Mouse (Mus musculus) liver, embryonic 14.5 days (tissue): Measurements from ENCODE around the gene Aqp2. TPM values are rescaled to one million over a fixed set of nuclear protein-coding genes. Genes with fewer than 3 reads are reported as not detected.

Experiments
- ATAC-seq: fragments of 200-750 bp; cut with Nextera tagmentation; 2 replicates; pipeline ENCODE4 v1.8.0; 2017; ENCODE audit warnings: moderate number of reproducible peaks, mild to moderate bottlenecking, moderate library complexity; ENCODE audit not compliant: insufficient read depth
- DNase-seq, 3 experiments: peaks; one replicate each; pipeline ENCODE4 v3.0.0-alpha.2; 2012 to 2013; ENCODE audit warnings: low read depth in 3 of 3, low spot score in 3 of 3
- H3K27ac ChIP-seq: fragments of 300-500 bp; sonication (generic); 2 replicates; pipeline ENCODE4 v1.5.1; 2014; ENCODE audit warnings: moderate library complexity, mild to moderate bottlenecking, control low read depth, inconsistent platforms
- H3K27me3 ChIP-seq: fragments of 300-500 bp; sonication (generic); 2 replicates; pipeline ENCODE4 v1.6.1; 2014; ENCODE audit warnings: mild to moderate bottlenecking, low read length, moderate library complexity; ENCODE audit not compliant: control insufficient read depth, insufficient read depth
- H3K36me3 ChIP-seq: fragments of 300-500 bp; sonication (generic); replicated peaks from 2 replicates; pipeline ENCODE4 v1.6.1; 2014; ENCODE audit warnings: low read depth; ENCODE audit not compliant: control insufficient read depth, insufficient read depth
- H3K4me1 ChIP-seq, 2 experiments: fragments of 200-500 bp in 1 of 2; fragments of 300-500 bp in 1 of 2; sonication (generic) in 1 of 2; replicated peaks; 2 replicates each; pipeline ENCODE4 v1.6.1; 2012 to 2014; ENCODE audit warnings: antibody characterized with exemption in 1 of 2, inconsistent platforms in 1 of 2, low read length in 1 of 2; ENCODE audit not compliant: control insufficient read depth in 2 of 2, insufficient read depth in 2 of 2
- H3K4me2 ChIP-seq: fragments of 300-500 bp; sonication (generic); 2 replicates; pipeline ENCODE4 v1.6.1; 2014; ENCODE audit warnings: low read depth, mild to moderate bottlenecking, control low read depth, moderate library complexity
- H3K4me3 ChIP-seq, 2 experiments: fragments of 200-500 bp in 1 of 2; fragments of 300-500 bp in 1 of 2; sonication (generic) in 1 of 2; 2 replicates each; pipeline ENCODE4 v1.5.1; 2012 to 2014; ENCODE audit warnings: low read depth in 2 of 2, low read length in 2 of 2, mild to moderate bottlenecking in 2 of 2, control low read depth in 1 of 2, inconsistent platforms in 1 of 2, moderate library complexity in 1 of 2; ENCODE audit not compliant: insufficient read depth in 1 of 2
- H3K9ac ChIP-seq: fragments of 300-500 bp; sonication (generic); replicated peaks from 2 replicates; pipeline ENCODE4 v1.6.1; 2014; ENCODE audit warnings: mild to moderate bottlenecking, control low read depth, moderate library complexity
- H3K9me3 ChIP-seq: fragments of 300-500 bp; sonication (generic); 2 replicates; pipeline ENCODE4 v1.6.1; 2016; ENCODE audit warnings: low read length, mixed read lengths; ENCODE audit not compliant: control insufficient read depth
- CTCF ChIP-seq: IDR thresholded peaks from 2 replicates; pipeline ENCODE4 v1.5.1; 2016; ENCODE audit warnings: antibody characterized with exemption, low read depth, control low read depth
- EP300 ChIP-seq: IDR thresholded peaks from 2 replicates; pipeline ENCODE4 v1.6.1; 2016; ENCODE audit warnings: antibody characterized with exemption, low read depth
- polyA plus RNA-seq, 2 experiments: library from polyadenylated mRNA; depleted of rRNA in 1 of 2; stranded (reverse) in 1 of 2; unstranded in 1 of 2; fragments of >200 nt; fragmentation: Nextera tagmentation in 1 of 2; extraction: Ambion mirVana in 1 of 2; gene quantifications; 2 replicates each; pipeline versions ENCODE4 v1.2.1 to v1.2.3; 2012 to 2014

The Aqp2 gene
- polyA plus RNA-seq, 2 experiments: not detected

DNA sequence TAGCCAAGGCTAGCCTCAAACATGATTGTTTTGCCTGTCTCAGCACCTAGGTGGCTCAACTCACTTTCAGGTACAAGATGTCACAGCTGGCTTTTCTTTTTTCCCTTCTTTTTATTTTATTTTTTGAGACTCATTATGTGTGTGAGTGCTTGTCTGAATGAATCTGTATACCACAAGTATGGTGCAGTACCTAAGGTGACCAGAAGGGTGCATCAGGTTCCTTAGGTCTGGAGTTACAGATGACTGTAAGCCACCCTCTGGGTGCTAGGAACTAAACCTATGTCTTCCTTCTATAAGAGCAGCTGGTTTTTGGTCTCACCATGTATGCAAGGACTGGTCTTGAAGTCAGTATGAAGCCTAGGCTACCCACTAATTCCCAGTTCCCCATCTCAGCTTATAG, 52.8 kb downstream of the Aqp2 start:
- DNase-seq (no peak), ATAC-seq (no peak)
- Histone ChIP-seq H3K9ac (no peak overlapping the region), H3K4me2 (no peak overlapping the region), H3K9me3 (no peaks in the 10 kb centered on the region), H3K27me3 (no peaks in the 10 kb centered on the region), H3K4me1 (no peaks in the 10 kb centered on the region), H3K36me3 (peaks cover 99% of the 10 kb centered on the region), H3K4me3 (no peak overlapping the region), H3K27ac (no peak overlapping the region)
- TF ChIP-seq EP300 (no peak), CTCF (peak; percentile 58)

Other genes with a start within 250 kb of the Aqp2 start
- gene Fmnl3, start 208.6 kb upstream of the Aqp2 start, polyA plus RNA-seq (2012; rRNA removed): 3.2 and 3.7 TPM in 2 replicates
- gene Fmnl3, start 208.6 kb upstream of the Aqp2 start, polyA plus RNA-seq (2014; fragmentation: Nextera tagmentation; extraction: Ambion mirVana): 1.4 and 1.5 TPM in 2 replicates
- gene Tmbim6, start 186.2 kb upstream of the Aqp2 start, polyA plus RNA-seq (2012; rRNA removed): 88.2 and 99.7 TPM in 2 replicates
- gene Tmbim6, start 186.2 kb upstream of the Aqp2 start, polyA plus RNA-seq (2014; fragmentation: Nextera tagmentation; extraction: Ambion mirVana): 187 and 202 TPM in 2 replicates
- gene Nckap5l, start 121.3 kb upstream of the Aqp2 start, polyA plus RNA-seq (2012; rRNA removed): 0.70 and 1.2 TPM in 2 replicates
- gene Nckap5l, start 121.3 kb upstream of the Aqp2 start, polyA plus RNA-seq (2014; fragmentation: Nextera tagmentation; extraction: Ambion mirVana): 0.85 and 1.4 TPM in 2 replicates
- gene Bcdin3d, start 104.3 kb upstream of the Aqp2 start, polyA plus RNA-seq (2012; rRNA removed): 3.0 and 3.3 TPM in 2 replicates
- 5.0 TPM in 2 replicates for gene Bcdin3d, start 104.3 kb upstream of the Aqp2 start, polyA plus RNA-seq (2014; fragmentation: Nextera tagmentation; extraction: Ambion mirVana)
- gene Faim2, start 50.9 kb upstream of the Aqp2 start, polyA plus RNA-seq (2012; rRNA removed): 0.02 TPM in 1 of 2 replicates, not detected in the other
- gene Faim2, start 50.9 kb upstream of the Aqp2 start, polyA plus RNA-seq (2014; fragmentation: Nextera tagmentation; extraction: Ambion mirVana): not detected in 2 replicates
- 0.07 and 0.09 TPM in 2 replicates for gene Aqp5, start 11.7 kb downstream of the Aqp2 start, polyA plus RNA-seq (2012; rRNA removed)
- gene Aqp5, start 11.7 kb downstream of the Aqp2 start, polyA plus RNA-seq (2014; fragmentation: Nextera tagmentation; extraction: Ambion mirVana): not detected in 2 replicates
- gene Aqp6, start 22.3 kb downstream of the Aqp2 start, polyA plus RNA-seq (2012; rRNA removed): not detected in 2 replicates
- gene Aqp6, start 22.3 kb downstream of the Aqp2 start, polyA plus RNA-seq (2014; fragmentation: Nextera tagmentation; extraction: Ambion mirVana): not detected in 2 replicates
- 41.6 and 53.5 TPM in 2 replicates for gene Racgap1, start 72.6 kb downstream of the Aqp2 start, polyA plus RNA-seq (2012; rRNA removed)
- 51.1 and 55.4 TPM in 2 replicates for gene Racgap1, start 72.6 kb downstream of the Aqp2 start, polyA plus RNA-seq (2014; fragmentation: Nextera tagmentation; extraction: Ambion mirVana)
- 0.15 and 0.34 TPM in 2 replicates for gene Asic1, start 91.3 kb downstream of the Aqp2 start, polyA plus RNA-seq (2012; rRNA removed)
- gene Asic1, start 91.3 kb downstream of the Aqp2 start, polyA plus RNA-seq (2014; fragmentation: Nextera tagmentation; extraction: Ambion mirVana): 0.04 and 0.06 TPM in 2 replicates
- gene Smarcd1, start 123.1 kb downstream of the Aqp2 start, polyA plus RNA-seq (2012; rRNA removed): 6.7 and 6.9 TPM in 2 replicates
- 4.4 and 4.8 TPM in 2 replicates for gene Smarcd1, start 123.1 kb downstream of the Aqp2 start, polyA plus RNA-seq (2014; fragmentation: Nextera tagmentation; extraction: Ambion mirVana)
- gene Gm17349, start 126.4 kb downstream of the Aqp2 start, polyA plus RNA-seq (2012; rRNA removed): not detected in 2 replicates
- gene Gm17349, start 126.4 kb downstream of the Aqp2 start, polyA plus RNA-seq (2014; fragmentation: Nextera tagmentation; extraction: Ambion mirVana): not detected in 2 replicates
- 8.1 and 9.1 TPM in 2 replicates for gene Gpd1, start 138.5 kb downstream of the Aqp2 start, polyA plus RNA-seq (2012; rRNA removed)
- 5.2 and 5.3 TPM in 2 replicates for gene Gpd1, start 138.5 kb downstream of the Aqp2 start, polyA plus RNA-seq (2014; fragmentation: Nextera tagmentation; extraction: Ambion mirVana)
- 67.6 and 77.0 TPM in 2 replicates for gene Cox14, start 146.6 kb downstream of the Aqp2 start, polyA plus RNA-seq (2012; rRNA removed)
- gene Cox14, start 146.6 kb downstream of the Aqp2 start, polyA plus RNA-seq (2014; fragmentation: Nextera tagmentation; extraction: Ambion mirVana): 81.4 and 84.9 TPM in 2 replicates
- gene Cers5, start 193.8 kb downstream of the Aqp2 start, polyA plus RNA-seq (2012; rRNA removed): 4.4 and 5.4 TPM in 2 replicates
- 7.7 and 8.7 TPM in 2 replicates for gene Cers5, start 193.8 kb downstream of the Aqp2 start, polyA plus RNA-seq (2014; fragmentation: Nextera tagmentation; extraction: Ambion mirVana)